Mouse (Mus musculus): ENCODE measurements around the gene Fat3. TPM values are rescaled to one million over a fixed set of nuclear protein-coding genes. Genes with fewer than 3 reads are reported as not detected.

The Fat3 gene
- polyA plus RNA-seq, 1 experiment from 2014 or later = 0.54 TPM

DNA sequence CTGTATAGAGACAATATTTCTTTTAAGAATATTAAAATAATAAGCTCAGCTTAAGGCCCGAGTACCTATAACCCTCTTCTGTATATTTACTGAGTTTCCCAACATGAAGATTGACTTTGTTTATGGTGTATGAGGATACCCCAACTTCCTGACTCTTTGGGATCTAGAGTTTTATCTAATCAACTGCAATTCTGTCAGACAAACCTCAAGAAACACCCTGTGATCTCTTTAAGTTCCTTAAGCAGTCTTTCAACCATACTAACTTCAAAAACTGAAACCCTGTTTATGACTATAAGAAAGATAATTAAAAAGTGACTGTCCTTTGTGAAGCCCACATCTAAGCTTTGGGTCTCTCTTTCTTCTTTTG is 546.8 kb downstream of the Fat3 start:
- H3K4me1 ChIP-seq (replicated peaks; ENCODE audit: control insufficient read depth, insufficient read depth, low read length) = no peaks in the 10 kb centered on the region
- H3K9ac ChIP-seq (ENCODE audit: low read length) = no peak overlapping the region
- no peaks in the 10 kb centered on the region for H3K9me3 ChIP-seq (ENCODE audit: control insufficient read depth, low read length)
- H3K27me3 ChIP-seq (ENCODE audit: control insufficient read depth, insufficient read depth, low read depth, low read length) = no peaks in the 10 kb centered on the region
- ATAC-seq (ENCODE audit: low read depth) = no peak
- WGBS = 49% methylated on average over 1 of the region's 1 CpGs
- H3K4me2 ChIP-seq (ENCODE audit: low read depth, low read length) = no peak overlapping the region
- H3K27ac ChIP-seq (ENCODE audit: low read length) = no peak overlapping the region
- no peaks in the 10 kb centered on the region for H3K36me3 ChIP-seq (ENCODE audit: control insufficient read depth, insufficient read depth, low read length)
- no peak overlapping the region for H3K4me3 ChIP-seq (ENCODE audit: low read length)

DNA sequence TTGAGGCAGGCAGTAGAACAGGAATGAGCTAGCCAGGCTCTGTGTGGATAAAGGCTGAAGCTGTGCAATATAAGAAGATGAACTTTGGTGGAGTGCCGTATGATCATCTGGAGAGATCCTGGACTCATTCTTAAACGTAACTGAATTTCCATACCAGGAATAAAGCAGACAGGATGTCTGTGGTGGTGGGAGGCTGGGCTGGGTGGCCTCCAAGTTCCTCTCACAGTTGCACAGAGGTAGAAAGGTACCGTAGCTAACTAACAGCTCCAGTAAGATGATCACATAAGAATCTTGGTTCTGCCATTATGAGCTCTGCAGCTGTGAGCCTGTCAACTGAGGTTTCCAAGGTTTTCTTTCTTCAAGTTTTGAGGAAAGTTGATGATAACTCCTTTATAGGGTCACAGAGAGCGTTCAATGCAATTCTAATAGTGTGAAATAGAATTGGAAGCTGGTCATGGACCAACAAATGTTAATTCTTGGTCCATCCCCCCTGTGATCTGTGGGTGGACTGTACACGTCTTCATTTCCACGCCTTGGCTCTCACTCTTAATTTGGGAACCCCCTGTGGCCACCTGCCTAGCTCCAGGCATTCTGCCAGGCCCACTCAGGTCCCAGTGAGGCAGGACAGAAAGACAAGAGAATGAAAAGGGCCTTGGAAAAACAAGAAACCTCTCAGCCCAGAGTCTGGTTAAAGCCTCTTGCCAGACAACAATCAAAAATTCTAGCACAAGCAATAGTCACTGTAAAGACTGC is 547.3 kb downstream of the Fat3 start:
- no peak overlapping the region for H3K4me3 ChIP-seq (ENCODE audit: low read length)
- H3K27me3 ChIP-seq (ENCODE audit: control insufficient read depth, insufficient read depth, low read depth, low read length) = no peaks in the 10 kb centered on the region
- no peak overlapping the region for H3K27ac ChIP-seq (ENCODE audit: low read length)
- H3K9ac ChIP-seq (ENCODE audit: low read length) = no peak overlapping the region
- ATAC-seq (ENCODE audit: low read depth) = no peak
- H3K4me1 ChIP-seq (replicated peaks; ENCODE audit: control insufficient read depth, insufficient read depth, low read length) = no peaks in the 10 kb centered on the region
- H3K36me3 ChIP-seq (ENCODE audit: control insufficient read depth, insufficient read depth, low read length) = no peaks in the 10 kb centered on the region
- no peak overlapping the region for H3K4me2 ChIP-seq (ENCODE audit: low read depth, low read length)
- 77% methylated on average over 6 of the region's 6 CpGs for WGBS
- H3K9me3 ChIP-seq (ENCODE audit: control insufficient read depth, low read length) = no peaks in the 10 kb centered on the region

DNA sequence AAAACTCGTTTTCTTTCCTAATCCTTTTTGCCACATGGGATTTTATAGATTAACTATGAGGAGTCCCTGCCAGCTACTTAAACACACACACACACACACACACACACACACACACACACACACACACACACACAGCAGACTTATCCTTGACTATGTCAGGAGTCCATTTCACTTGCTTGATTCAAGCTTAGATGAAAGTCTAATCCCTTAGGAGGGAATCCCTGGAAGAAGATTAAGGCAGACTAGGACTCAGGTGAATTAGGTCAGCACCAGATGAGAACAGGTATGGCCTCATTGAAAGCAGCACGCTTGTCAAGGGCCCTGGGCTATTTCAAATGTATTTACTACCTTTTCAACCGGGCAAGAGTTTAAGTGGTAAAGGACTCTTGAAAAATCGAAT is 553.0 kb downstream of the Fat3 start:
- 65% methylated on average over 4 of the region's 4 CpGs for WGBS
- no peaks in the 10 kb centered on the region for H3K27me3 ChIP-seq (ENCODE audit: control insufficient read depth, insufficient read depth, low read depth, low read length)
- no peak for ATAC-seq (ENCODE audit: low read depth)
- H3K9me3 ChIP-seq (ENCODE audit: control insufficient read depth, low read length) = no peaks in the 10 kb centered on the region
- no peak overlapping the region for H3K4me3 ChIP-seq (ENCODE audit: low read length)
- H3K36me3 ChIP-seq (ENCODE audit: control insufficient read depth, insufficient read depth, low read length) = no peaks in the 10 kb centered on the region
- no peak overlapping the region for H3K4me2 ChIP-seq (ENCODE audit: low read depth, low read length)
- H3K27ac ChIP-seq (ENCODE audit: low read length) = no peak overlapping the region
- no peak overlapping the region for H3K9ac ChIP-seq (ENCODE audit: low read length)
- no peaks in the 10 kb centered on the region for H3K4me1 ChIP-seq (replicated peaks; ENCODE audit: control insufficient read depth, insufficient read depth, low read length)

DNA sequence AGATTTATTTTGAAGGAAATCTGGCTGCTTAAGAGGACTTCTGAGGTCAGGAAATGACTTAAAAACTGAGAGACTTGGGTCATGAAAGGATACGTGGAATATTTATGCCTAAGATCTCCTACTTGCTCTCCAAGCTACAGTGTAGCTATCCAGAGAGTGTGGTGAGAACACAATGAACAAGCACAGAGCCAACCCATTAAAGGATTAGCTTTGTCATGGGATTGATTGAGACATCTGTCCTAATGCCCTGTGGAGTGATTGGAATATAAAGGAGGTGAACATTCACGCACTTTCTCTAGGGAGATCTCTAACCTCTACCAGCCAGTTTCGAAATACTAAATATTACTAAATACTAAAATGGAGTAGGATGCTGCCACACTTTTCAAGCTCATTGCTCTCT is 556.9 kb downstream of the Fat3 start:
- Histone ChIP-seq H3K4me3 (ENCODE audit: low read length) (no peak overlapping the region), H3K9ac (ENCODE audit: low read length) (no peak overlapping the region), H3K27ac (ENCODE audit: low read length) (no peak overlapping the region), H3K4me2 (ENCODE audit: low read depth, low read length) (no peak overlapping the region), H3K4me1 (replicated peaks; ENCODE audit: control insufficient read depth, insufficient read depth, low read length) (no peaks in the 10 kb centered on the region), H3K9me3 (ENCODE audit: control insufficient read depth, low read length) (no peaks in the 10 kb centered on the region), H3K27me3 (ENCODE audit: control insufficient read depth, insufficient read depth, low read depth, low read length) (no peaks in the 10 kb centered on the region), H3K36me3 (ENCODE audit: control insufficient read depth, insufficient read depth, low read length) (no peaks in the 10 kb centered on the region)
- no peak for ATAC-seq (ENCODE audit: low read depth)
- 67% methylated on average over 3 of the region's 3 CpGs for WGBS

DNA sequence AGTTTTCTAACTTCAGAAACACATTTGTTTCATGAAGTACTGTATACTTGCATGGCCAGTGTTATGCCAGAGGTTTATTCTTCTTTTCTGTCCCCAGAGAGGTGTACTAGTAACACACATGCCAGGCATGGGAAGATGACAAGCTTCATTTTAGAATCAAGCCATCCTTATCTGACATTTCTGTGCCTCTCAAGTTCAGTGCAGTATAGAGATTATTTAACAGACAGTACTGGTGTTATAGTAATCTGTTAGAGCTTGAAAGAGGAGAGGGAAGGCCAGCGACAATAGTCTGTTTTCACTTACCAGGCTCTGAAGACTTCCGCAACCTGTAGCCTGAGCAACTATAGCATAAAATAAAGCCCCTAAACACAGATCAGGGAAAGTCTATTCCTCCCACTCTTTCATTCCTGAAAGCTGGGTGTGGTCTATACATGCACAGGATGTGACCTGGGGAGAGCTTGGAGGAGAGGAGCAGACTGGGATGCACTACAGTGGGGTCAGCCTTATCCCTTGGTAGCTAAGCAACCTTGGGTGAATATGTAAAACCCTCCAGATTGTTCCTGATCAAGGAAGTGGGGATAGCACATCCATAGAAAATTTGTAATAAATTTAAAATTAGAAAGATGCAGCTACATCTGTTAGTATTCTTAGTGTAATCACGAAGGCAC is 557.5 kb downstream of the Fat3 start:
- Histone ChIP-seq H3K27ac (ENCODE audit: low read length) (no peak overlapping the region), H3K9me3 (ENCODE audit: control insufficient read depth, low read length) (no peaks in the 10 kb centered on the region), H3K4me3 (ENCODE audit: low read length) (no peak overlapping the region), H3K4me1 (replicated peaks; ENCODE audit: control insufficient read depth, insufficient read depth, low read length) (no peaks in the 10 kb centered on the region), H3K27me3 (ENCODE audit: control insufficient read depth, insufficient read depth, low read depth, low read length) (no peaks in the 10 kb centered on the region), H3K36me3 (ENCODE audit: control insufficient read depth, insufficient read depth, low read length) (no peaks in the 10 kb centered on the region), H3K4me2 (ENCODE audit: low read depth, low read length) (no peak overlapping the region), H3K9ac (ENCODE audit: low read length) (no peak overlapping the region)
- 80% methylated on average over 3 of the region's 3 CpGs for WGBS
- no peak for ATAC-seq (ENCODE audit: low read depth)

DNA sequence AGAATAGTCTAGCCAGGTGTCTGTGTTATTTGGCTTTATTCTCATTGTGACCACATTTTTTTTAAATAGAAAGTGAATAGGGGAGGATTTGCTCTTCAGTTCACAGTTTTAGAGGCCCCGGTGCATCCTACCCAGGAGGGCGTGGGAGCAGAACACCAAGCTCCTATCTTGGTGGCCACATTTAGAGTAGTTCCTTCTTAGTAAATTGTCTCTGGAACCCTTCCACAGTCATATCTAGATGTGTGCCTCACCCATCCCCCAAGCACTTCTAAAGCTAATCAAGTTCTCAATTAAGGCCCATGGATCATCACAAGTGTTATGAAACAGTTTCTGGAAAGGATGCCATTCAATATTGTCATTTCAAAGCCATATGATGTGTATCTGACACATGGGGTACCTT is 559.3 kb downstream of the Fat3 start:
- ATAC-seq (ENCODE audit: low read depth) = no peak
- Histone ChIP-seq H3K27me3 (ENCODE audit: control insufficient read depth, insufficient read depth, low read depth, low read length) (no peaks in the 10 kb centered on the region), H3K4me2 (ENCODE audit: low read depth, low read length) (no peak overlapping the region), H3K27ac (ENCODE audit: low read length) (no peak overlapping the region), H3K9me3 (ENCODE audit: control insufficient read depth, low read length) (no peaks in the 10 kb centered on the region), H3K36me3 (ENCODE audit: control insufficient read depth, insufficient read depth, low read length) (no peaks in the 10 kb centered on the region), H3K4me3 (ENCODE audit: low read length) (no peak overlapping the region), H3K9ac (ENCODE audit: low read length) (no peak overlapping the region), H3K4me1 (replicated peaks; ENCODE audit: control insufficient read depth, insufficient read depth, low read length) (no peaks in the 10 kb centered on the region)
- 94% methylated on average over 2 of the region's 2 CpGs for WGBS

DNA sequence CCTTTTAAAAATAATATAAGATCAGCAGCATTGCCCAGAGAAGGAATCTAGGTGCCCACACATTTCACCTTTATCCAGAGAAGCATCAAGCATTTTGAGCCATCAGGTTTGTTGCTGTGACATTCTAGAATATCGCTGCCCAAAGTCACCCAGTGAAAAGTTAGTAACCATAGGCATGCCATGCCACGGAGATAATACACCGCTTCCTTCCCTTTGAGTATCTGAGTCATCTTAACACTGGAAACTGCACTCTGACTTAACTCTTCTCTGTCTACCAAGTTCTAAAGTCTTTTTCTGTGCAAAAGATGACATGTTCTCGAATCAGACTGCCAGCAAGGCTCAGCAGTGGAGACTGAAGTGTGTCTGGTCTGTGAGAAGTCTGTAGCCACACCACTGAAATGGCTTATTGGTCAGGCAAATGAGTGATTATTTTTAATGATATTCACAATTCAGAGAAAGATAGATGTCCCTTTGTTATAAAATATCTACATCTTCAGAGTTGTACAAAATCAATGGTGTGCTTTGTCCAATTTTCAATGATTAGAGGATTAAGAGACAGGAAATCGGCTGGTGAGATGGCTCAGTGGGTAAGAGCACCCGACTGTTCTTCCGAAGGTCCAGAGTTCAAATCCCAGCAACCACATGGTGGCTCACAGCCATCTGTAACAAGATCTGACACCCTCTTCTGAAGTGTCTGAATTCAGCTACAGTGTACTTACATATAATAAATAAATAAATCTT is 560.0 kb downstream of the Fat3 start:
- H3K9me3 ChIP-seq (ENCODE audit: control insufficient read depth, low read length) = no peaks in the 10 kb centered on the region
- 74% methylated on average over 7 of the region's 7 CpGs for WGBS
- no peak overlapping the region for H3K4me3 ChIP-seq (ENCODE audit: low read length)
- no peak overlapping the region for H3K4me2 ChIP-seq (ENCODE audit: low read depth, low read length)
- H3K9ac ChIP-seq (ENCODE audit: low read length) = no peak overlapping the region
- H3K4me1 ChIP-seq (replicated peaks; ENCODE audit: control insufficient read depth, insufficient read depth, low read length) = no peaks in the 10 kb centered on the region
- H3K27me3 ChIP-seq (ENCODE audit: control insufficient read depth, insufficient read depth, low read depth, low read length) = no peaks in the 10 kb centered on the region
- ATAC-seq (ENCODE audit: low read depth) = no peak
- H3K27ac ChIP-seq (ENCODE audit: low read length) = no peak overlapping the region
- no peaks in the 10 kb centered on the region for H3K36me3 ChIP-seq (ENCODE audit: control insufficient read depth, insufficient read depth, low read length)

DNA sequence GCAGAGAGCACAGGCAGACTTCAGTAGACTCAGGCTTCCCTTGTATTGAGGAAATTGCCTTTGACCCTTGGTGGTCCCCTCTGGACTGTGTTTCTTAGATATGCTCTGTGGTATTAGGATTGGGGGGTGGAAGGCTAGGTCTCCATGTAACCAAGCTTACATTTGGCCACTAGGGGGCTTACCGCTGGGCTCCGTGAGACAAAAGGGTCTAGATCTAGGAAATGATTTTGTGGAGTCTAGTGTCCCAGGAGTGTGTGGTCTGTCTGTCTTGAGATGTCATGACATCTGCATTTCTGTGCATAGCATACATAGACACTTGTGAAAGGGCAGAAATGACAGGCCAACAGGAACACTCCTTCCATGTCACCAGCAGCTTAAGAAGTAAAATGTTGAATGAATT is 561.5 kb downstream of the Fat3 start:
- WGBS = 49% methylated on average over 2 of the region's 2 CpGs

DNA sequence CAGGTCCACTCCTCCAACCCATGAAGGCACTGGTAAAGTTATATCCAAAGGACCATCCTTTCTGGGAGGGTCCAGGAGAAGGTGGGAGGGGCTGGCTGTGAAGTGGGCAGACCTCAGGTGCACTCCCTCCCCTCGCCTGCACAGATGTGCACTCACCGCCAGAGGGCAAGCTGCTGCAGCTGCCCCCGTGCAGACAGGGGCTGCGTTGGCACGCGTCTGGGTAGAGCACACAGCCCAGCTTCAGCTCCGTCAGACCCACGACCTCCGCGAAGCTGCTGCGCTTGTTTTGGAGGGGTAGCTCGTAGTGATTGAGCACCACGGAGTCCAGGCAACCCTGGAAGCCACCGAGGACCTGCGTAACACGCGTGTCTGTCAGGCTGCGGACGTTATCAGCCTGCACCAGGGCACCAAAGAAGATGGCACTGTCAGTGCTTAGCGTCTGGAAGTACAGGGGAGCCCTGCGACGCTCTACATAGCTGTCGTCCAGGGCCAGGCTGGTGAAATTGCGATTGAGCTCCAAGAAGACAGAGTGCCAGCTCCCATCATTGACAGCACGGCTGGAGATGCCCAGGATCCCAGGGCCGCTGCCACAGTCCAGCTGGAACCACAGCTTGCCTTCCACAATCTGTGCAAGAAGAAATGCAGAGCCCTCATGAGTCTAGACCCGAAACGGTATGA is 563.1 kb downstream of the Fat3 start:
- Histone ChIP-seq H3K4me2 (ENCODE audit: low read depth, low read length) (no peak overlapping the region), H3K27me3 (ENCODE audit: control insufficient read depth, insufficient read depth, low read depth, low read length) (no peaks in the 10 kb centered on the region), H3K36me3 (ENCODE audit: control insufficient read depth, insufficient read depth, low read length) (no peaks in the 10 kb centered on the region), H3K4me1 (replicated peaks; ENCODE audit: control insufficient read depth, insufficient read depth, low read length) (no peaks in the 10 kb centered on the region), H3K4me3 (ENCODE audit: low read length) (no peak overlapping the region), H3K27ac (ENCODE audit: low read length) (no peak overlapping the region), H3K9me3 (ENCODE audit: control insufficient read depth, low read length) (no peaks in the 10 kb centered on the region), H3K9ac (ENCODE audit: low read length) (no peak overlapping the region)
- WGBS = 65% methylated on average over 28 of the region's 28 CpGs
- no peak for ATAC-seq (ENCODE audit: low read depth)

More for the DNA sequence above, 561.5 kb downstream of the Fat3 start:
- H3K4me1 ChIP-seq (replicated peaks; ENCODE audit: control insufficient read depth, insufficient read depth, low read length) = no peaks in the 10 kb centered on the region
- no peak overlapping the region for H3K27ac ChIP-seq (ENCODE audit: low read length)
- H3K27me3 ChIP-seq (ENCODE audit: control insufficient read depth, insufficient read depth, low read depth, low read length) = no peaks in the 10 kb centered on the region
- H3K4me3 ChIP-seq (ENCODE audit: low read length) = no peak overlapping the region
- no peak overlapping the region for H3K9ac ChIP-seq (ENCODE audit: low read length)
- no peak overlapping the region for H3K4me2 ChIP-seq (ENCODE audit: low read depth, low read length)
- H3K9me3 ChIP-seq (ENCODE audit: control insufficient read depth, low read length) = no peaks in the 10 kb centered on the region
- no peak for ATAC-seq (ENCODE audit: low read depth)
- no peaks in the 10 kb centered on the region for H3K36me3 ChIP-seq (ENCODE audit: control insufficient read depth, insufficient read depth, low read length)
